Mouse (Mus musculus) heart, postnatal 0 days (tissue): ENCODE measurements at regions not wholly inside any gene's neighbourhood (a gene's known extent, or its start where the extent isn't known, plus 50 kb on each side); places are given as distances from the start of the nearest gene placed in this dataset.

ENCODE experiments used
- CTCF ChIP-seq: IDR thresholded peaks from 2 replicates; pipeline ENCODE4 v1.5.1; 2016; ENCODE audit warnings: antibody characterized with exemption, control low read depth, low read depth
- EP300 ChIP-seq: IDR thresholded peaks from 2 replicates; pipeline ENCODE4 v1.6.1; 2016; ENCODE audit warnings: antibody characterized with exemption, low read depth

- TF ChIP-seq CTCF (no peak), EP300 (no peak)
Measured at GRCm38 (mm10) chr3:144356948-144357295, 151.9 kb upstream of the Lmo4 start.
